In the genomic region with DNA sequence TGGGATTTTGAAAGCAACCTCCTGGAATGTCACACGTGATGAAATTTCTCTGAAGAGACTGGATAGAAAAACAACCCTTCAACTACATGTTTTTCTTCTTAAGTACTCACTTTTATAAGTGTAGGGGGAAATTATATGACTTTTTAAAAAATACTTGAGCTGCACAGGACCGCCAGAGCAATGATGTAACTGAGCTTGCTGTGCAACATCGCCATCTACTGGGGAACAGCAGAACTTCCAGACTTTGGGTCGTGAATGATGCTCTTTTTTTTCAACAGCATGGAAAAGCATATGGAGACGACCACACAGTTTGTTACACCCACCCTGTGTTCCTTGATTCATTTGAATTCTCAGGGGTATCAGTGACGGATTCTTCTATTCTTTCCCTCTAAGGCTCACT, we compare ENCODE assay signal across 9 mouse cellular contexts. TPM values are rescaled to one million over a fixed set of nuclear protein-coding genes. Genes with fewer than 3 reads are reported as not detected.
A peak's percentile ranks its signal among the peaks of the same experiment; 100 is the strongest.
DNase-seq lines count a peak whose midpoint lies in the region; ATAC-seq and TF ChIP-seq lines count a peak whose summit lies in the region.
"Had no signal": no experiment of that assay in that cellular context is flagged by ENCODE, and none has a peak within 500 bp of the region (broad histone marks: within the 10 kb centered on the region; RNA-seq: fewer than 3 reads in every experiment).

No protein-coding gene starts in this region.

- peak; percentile 50 for DNase-seq in thymus, adult 2 months
- DNase-seq in thymus, adult 18-20 months = no peak
- DNase-seq in brain, embryonic 18.5 days (ENCODE audit: low read depth, low spot score) = peak; percentile 40
- DNase-seq in forebrain, embryonic 11.5 days (ENCODE audit: low spot score) = peak; percentile 80
- peak; percentile 81 for DNase-seq in hindlimb bud, embryonic 11.5 days (ENCODE audit: extremely low spot score, low read depth, low spot score)
- peak; percentile 71 for DNase-seq in limb, embryonic 10.5 days (ENCODE audit: low spot score)
- peak; percentile 34 for DNase-seq in telencephalon, adult 2 months (ENCODE audit: low read depth, low spot score)

- 4% methylated on average over 6 of the region's 6 CpGs for WGBS in thymus, adult 2 months
- WGBS in forebrain, embryonic 11.5 days = 2% methylated on average over 6 of the region's 6 CpGs
- WGBS in limb, embryonic 10.5 days = 2% methylated on average over 6 of the region's 6 CpGs

- TF ChIP-seq POLR2A in thymus, adult 2 months (IDR thresholded peaks at IDR 0.05; ENCODE audit: control insufficient read depth, extremely low read depth, insufficient read depth, low read length, poor library complexity) = no peak
- no peak for TF ChIP-seq POLR2A in myocyte (IDR thresholded peaks at IDR 0.05; ENCODE audit: insufficient read length, low read depth)

- no peak overlapping the region for H3K4me2 ChIP-seq in forebrain, embryonic 11.5 days (ENCODE audit: low read depth, low read length, severe bottlenecking)
- H3K4me2 ChIP-seq in myocyte (ENCODE audit: low read depth) = peak overlapping the region; percentile 87
- H3K4me2 ChIP-seq: heart, embryonic 15.5 days had no signal

- H3K9me3 ChIP-seq in forebrain, embryonic 11.5 days (ENCODE audit: control insufficient read depth, low read length) = no peaks in the 10 kb centered on the region
- no peaks in the 10 kb centered on the region for H3K9me3 ChIP-seq in limb, embryonic 10.5 days (replicated peaks)
- H3K9me3 ChIP-seq: heart, embryonic 15.5 days had no signal

- ATAC-seq in forebrain, embryonic 11.5 days (replicated peaks; ENCODE audit: low FRiP score) = peak; percentile 37

- H3ac ChIP-seq in myocyte (ENCODE audit: control insufficient read depth, insufficient read length) = no peak overlapping the region

- H3K79me2 ChIP-seq in myocyte (ENCODE audit: control insufficient read depth, insufficient read depth) = no peaks in the 10 kb centered on the region

- H3K27ac ChIP-seq in thymus, adult 2 months (ENCODE audit: control insufficient read depth, insufficient read depth, low read length) = no peak overlapping the region
- no peak overlapping the region for H3K27ac ChIP-seq in forebrain, embryonic 11.5 days (ENCODE audit: low read depth, low read length)
- H3K27ac ChIP-seq in limb, embryonic 10.5 days = no peak overlapping the region
- H3K27ac ChIP-seq: heart, embryonic 15.5 days had no signal

- H3K9ac ChIP-seq in forebrain, embryonic 11.5 days (ENCODE audit: low read length) = no peak overlapping the region
- H3K9ac ChIP-seq: heart, embryonic 15.5 days had no signal

- no peak for TF ChIP-seq CTCF in thymus, adult 2 months (IDR thresholded peaks at IDR 0.05; ENCODE audit: borderline replicate concordance, control insufficient read depth, extremely low read depth, insufficient read depth, low read length, poor library complexity)

- no peaks in the 10 kb centered on the region for H3K36me3 ChIP-seq in thymus, adult 2 months (ENCODE audit: control insufficient read depth, insufficient read depth, low read length)
- no peaks in the 10 kb centered on the region for H3K36me3 ChIP-seq in forebrain, embryonic 11.5 days (ENCODE audit: control insufficient read depth, insufficient read depth, low read length)
- no peaks in the 10 kb centered on the region for H3K36me3 ChIP-seq in limb, embryonic 10.5 days
- H3K36me3 ChIP-seq in myocyte (ENCODE audit: control insufficient read depth, insufficient read depth) = no peaks in the 10 kb centered on the region
- H3K36me3 ChIP-seq: heart, embryonic 15.5 days had no signal

- H3K4me3 ChIP-seq in thymus, adult 2 months (ENCODE audit: control insufficient read depth, insufficient read depth, low read length) = no peak overlapping the region
- H3K4me3 ChIP-seq in forebrain, embryonic 11.5 days (ENCODE audit: low read depth, low read length) = no peak overlapping the region
- no peak overlapping the region for H3K4me3 ChIP-seq in limb, embryonic 10.5 days
- peak overlapping the region; percentile 4 for H3K4me3 ChIP-seq in myocyte
- H3K4me3 ChIP-seq: heart, embryonic 15.5 days had no signal

- no peaks in the 10 kb centered on the region for H3K4me1 ChIP-seq in thymus, adult 2 months (replicated peaks; ENCODE audit: control insufficient read depth, insufficient read depth, low read length)
- H3K4me1 ChIP-seq in forebrain, embryonic 11.5 days (replicated peaks; ENCODE audit: control insufficient read depth, insufficient read depth, low read length) = no peaks in the 10 kb centered on the region; the same call in 1 of the 2 replicates
- H3K4me1 ChIP-seq in limb, embryonic 10.5 days = 0 out of 2 replicates have a peak, but pooled peaks cover 5% of the 10 kb centered on the region

- no peaks in the 10 kb centered on the region for H3K27me3 ChIP-seq in thymus, adult 2 months (ENCODE audit: control insufficient read depth, insufficient read depth, low read length)
- no peaks in the 10 kb centered on the region for H3K27me3 ChIP-seq in forebrain, embryonic 11.5 days (ENCODE audit: control insufficient read depth, insufficient read depth, low read length)
- H3K27me3 ChIP-seq in limb, embryonic 10.5 days (ENCODE audit: low read depth, poor library complexity, severe bottlenecking) = peaks cover 13% of the 10 kb centered on the region; the same call in 1 of the 2 replicates
- H3K27me3 ChIP-seq in myocyte (ENCODE audit: control insufficient read depth, insufficient read depth, insufficient read length) = no peaks in the 10 kb centered on the region

TF ChIP-seq in myocyte, 11 proteins besides CTCF, POLR2A, EP300 and RAD21:
- no peak for TF ChIP-seq E2F4 (IDR thresholded peaks at IDR 0.05; ENCODE audit: insufficient read depth)
- no peak for TF ChIP-seq MYOG (IDR thresholded peaks at IDR 0.05; ENCODE audit: control insufficient read depth in 1 of 3, insufficient read depth in 1 of 3, insufficient read length in 2 of 3, low read depth in 2 of 3)
- TF ChIP-seq SRF (IDR thresholded peaks at IDR 0.05; ENCODE audit: control insufficient read depth, insufficient read length, low read depth) = no peak
- TF ChIP-seq MYOD1 (IDR thresholded peaks at IDR 0.05; ENCODE audit: control insufficient read depth in 1 of 3, insufficient read length in 2 of 3, low read depth in 2 of 3) = no peak
- TF ChIP-seq POLR2AphosphoS2 (IDR thresholded peaks at IDR 0.05; ENCODE audit: insufficient read length, low read depth) = no peak
- peak; percentile 36; the same call in 1 of the 2 replicates for TF ChIP-seq CEBPB (IDR thresholded peaks at IDR 0.05; ENCODE audit: insufficient read depth, poor library complexity, severe bottlenecking)

RNA-seq across cellular contexts. Expression of a gene that starts 8.9 kb away (rescaled TPM):
- polyA plus RNA-seq in thymus, adult 2 months (2012; rRNA removed) = 0.28 and 0.42 TPM in 2 replicates
- polyA plus RNA-seq in forebrain, embryonic 11.5 days (2014; fragmentation: Nextera tagmentation; extraction: Ambion mirVana) = not detected in 2 replicates
- polyA plus RNA-seq in limb, embryonic 10.5 days (2016; fragmentation: Nextera tagmentation; extraction: Ambion mirVana) = 0.28 TPM in 1 of 2 replicates, not detected in the other
- not detected for polyA plus RNA-seq in myocyte (2012; fragmentation: generic; extraction: Trizol)
- polyA plus RNA-seq: heart, embryonic 15.5 days had no signal

RNA-seq across cellular contexts. Expression of a gene that starts 39.8 kb away (rescaled TPM):
- polyA plus RNA-seq in thymus, adult 2 months (2012; rRNA removed) = 34.9 and 48.1 TPM in 2 replicates
- polyA plus RNA-seq in forebrain, embryonic 11.5 days (2014; fragmentation: Nextera tagmentation; extraction: Ambion mirVana) = 1.2 and 1.7 TPM in 2 replicates
- 0.63 and 1.5 TPM in 2 replicates for polyA plus RNA-seq in limb, embryonic 10.5 days (2016; fragmentation: Nextera tagmentation; extraction: Ambion mirVana)
- polyA plus RNA-seq in myocyte (2012; fragmentation: generic; extraction: Trizol) = 10.5 TPM

RNA-seq across cellular contexts. Expression of a gene that starts 47.4 kb away (rescaled TPM):
- 0.43 and 0.53 TPM in 2 replicates for polyA plus RNA-seq in thymus, adult 2 months (2012; rRNA removed)
- 0.11 TPM in 1 of 2 replicates, not detected in the other for polyA plus RNA-seq in forebrain, embryonic 11.5 days (2014; fragmentation: Nextera tagmentation; extraction: Ambion mirVana)
- polyA plus RNA-seq in limb, embryonic 10.5 days (2016; fragmentation: Nextera tagmentation; extraction: Ambion mirVana) = not detected in 2 replicates
- not detected for polyA plus RNA-seq in myocyte (2012; fragmentation: generic; extraction: Trizol)

RNA-seq across cellular contexts. Expression of a gene that starts 56.8 kb away (rescaled TPM):
- 17.5 and 26.2 TPM in 2 replicates for polyA plus RNA-seq in thymus, adult 2 months (2012; rRNA removed)
- polyA plus RNA-seq in forebrain, embryonic 11.5 days (2014; fragmentation: Nextera tagmentation; extraction: Ambion mirVana) = 0.77 and 1.3 TPM in 2 replicates
- 0.30 and 0.51 TPM in 2 replicates for polyA plus RNA-seq in limb, embryonic 10.5 days (2016; fragmentation: Nextera tagmentation; extraction: Ambion mirVana)
- 0.98 TPM for polyA plus RNA-seq in myocyte (2012; fragmentation: generic; extraction: Trizol)

Comparison
In these comparisons a context has a peak if more than half of its experiments do, and no peak if none do; other contexts are left out.
1. DNase-seq: peak in thymus, adult 2 months (single experiment), brain, embryonic 18.5 days (single experiment), forebrain, embryonic 11.5 days (single experiment), hindlimb bud, embryonic 11.5 days (single experiment), limb, embryonic 10.5 days (single experiment) and telencephalon, adult 2 months (single experiment); none in thymus, adult 18-20 months (0 of 2).